Mouse (Mus musculus) liver, adult 2 months (tissue): ENCODE data around the gene Cklf. TPM values are rescaled to one million over a fixed set of nuclear protein-coding genes. Genes with fewer than 3 reads are reported as not detected.
"Not testable (repeated sequence)": the region's sequence is repeated elsewhere in the genome, so short reads cannot be mapped to it uniquely, and the experiment has no call there.

ENCODE experiments used
- DNase-seq: peaks from one replicate; pipeline ENCODE4 v3.0.0-alpha.2; 2011; ENCODE audit warnings: low read depth, low spot score; ENCODE audit errors: extremely low read depth
- H3K27ac ChIP-seq: fragments of 200-500 bp; replicated peaks from 2 replicates; pipeline ENCODE4 v1.5.1; 2012; ENCODE audit warnings: low read depth, mild to moderate bottlenecking, control low read depth, inconsistent platforms, low read length; ENCODE audit not compliant: insufficient read depth
- H3K27me3 ChIP-seq: fragments of 200-500 bp; 2 replicates; pipeline ENCODE4 v1.6.1; 2012; ENCODE audit warnings: mild to moderate bottlenecking, moderate library complexity, low read length, inconsistent platforms; ENCODE audit not compliant: control insufficient read depth, insufficient read depth
- H3K36me3 ChIP-seq: fragments of 200-500 bp; 2 replicates; pipeline ENCODE4 v1.6.1; 2012; ENCODE audit warnings: low read length, inconsistent platforms; ENCODE audit not compliant: control insufficient read depth, insufficient read depth
- H3K4me1 ChIP-seq: fragments of 200-500 bp; 2 replicates; pipeline ENCODE4 v1.6.1; 2011; ENCODE audit warnings: low read length; ENCODE audit not compliant: control insufficient read depth, insufficient read depth
- H3K4me3 ChIP-seq: fragments of 200-500 bp; 2 replicates; pipeline ENCODE4 v1.5.1; 2011; ENCODE audit warnings: low read depth, mild to moderate bottlenecking, control low read depth, low read length, moderate library complexity; ENCODE audit not compliant: insufficient read depth
- H3K79me2 ChIP-seq: fragments of 200-500 bp; 2 replicates; pipeline ENCODE4 v1.6.1; 2012; ENCODE audit warnings: inconsistent platforms, mild to moderate bottlenecking, low read length, moderate library complexity; ENCODE audit not compliant: control insufficient read depth, insufficient read depth
- H3K9ac ChIP-seq: fragments of 200-500 bp; 2 replicates; pipeline ENCODE4 v1.6.1; 2012; ENCODE audit warnings: low read depth, mild to moderate bottlenecking, control low read depth, inconsistent platforms, low read length
- CTCF ChIP-seq: fragments of 200-500 bp; IDR thresholded peaks from 2 replicates; pipeline ENCODE4 v1.5.1; 2011; ENCODE audit warnings: low read depth, low read length, control low read depth
- POLR2A ChIP-seq: fragments of 200-500 bp; IDR thresholded peaks from 2 replicates; pipeline ENCODE4 v1.6.1; 2011; ENCODE audit warnings: low read length, control low read depth; ENCODE audit not compliant: insufficient read depth; ENCODE audit errors: extremely low read depth
- WGBS: fragments of 180-500 bp; shearing (Covaris S2); methylation state at CpG from one replicate; pipeline ENCODE4 v1.1.7; 2018; 5-methylcytosine and 5-hydroxymethylcytosine counted together
- polyA plus RNA-seq: library from polyadenylated mRNA; depleted of rRNA; stranded (reverse); fragments of >200 nt; gene quantifications from 2 replicates; pipeline ENCODE4 v1.2.3, GENCODE M21; 2012
- total RNA-seq: library from RNA; depleted of rRNA; stranded (reverse); fragments of >200 nt; gene quantifications from 2 replicates; pipeline ENCODE4 v1.2.3, GENCODE M21; 2014

Cklf gene
- total and polyA plus RNA-seq, 2 experiments = 1.9 to 2.0 TPM

GRCm38 (mm10) chr8:104268368-104268767 lies 17.7 kb downstream of the Cklf start:
- no peak for DNase-seq
- H3K27me3 ChIP-seq = no peaks in the 10 kb centered on the region
- no peaks in the 10 kb centered on the region for H3K4me1 ChIP-seq
- no peaks in the 10 kb centered on the region for H3K36me3 ChIP-seq
- no peak overlapping the region for H3K9ac ChIP-seq
- H3K27ac ChIP-seq = no peak overlapping the region
- no peaks in the 10 kb centered on the region for H3K79me2 ChIP-seq
- no peak for TF ChIP-seq CTCF
- TF ChIP-seq POLR2A = no peak
- H3K4me3 ChIP-seq = no peak overlapping the region

GRCm38 (mm10) chr8:104268937-104269440 lies 18.3 kb downstream of the Cklf start:
- H3K79me2 ChIP-seq = no peaks in the 10 kb centered on the region
- H3K27me3 ChIP-seq = no peaks in the 10 kb centered on the region
- no peak overlapping the region for H3K9ac ChIP-seq
- no peak overlapping the region for H3K4me3 ChIP-seq
- no peaks in the 10 kb centered on the region for H3K4me1 ChIP-seq
- no peaks in the 10 kb centered on the region for H3K36me3 ChIP-seq
- no peak for TF ChIP-seq POLR2A
- no peak for TF ChIP-seq CTCF
- 89% methylated on average over 6 of the region's 6 CpGs for WGBS
- no peak overlapping the region for H3K27ac ChIP-seq
- DNase-seq = no peak

- not testable (repeated sequence) for DNase-seq, H3K4me1 ChIP-seq, H3K79me2 ChIP-seq, H3K27ac ChIP-seq, H3K9ac ChIP-seq, H3K27me3 ChIP-seq, H3K4me3 ChIP-seq, H3K36me3 ChIP-seq
- 89% methylated on average over 12 of the region's 12 CpGs for WGBS
Observed at GRCm38 (mm10) chr8:104293081-104293480, 42.4 kb downstream of the Cklf start, which contains the start of gene Cmtm2a. Cmtm2a (minus strand) TSS chr8:104293181.

DNA sequence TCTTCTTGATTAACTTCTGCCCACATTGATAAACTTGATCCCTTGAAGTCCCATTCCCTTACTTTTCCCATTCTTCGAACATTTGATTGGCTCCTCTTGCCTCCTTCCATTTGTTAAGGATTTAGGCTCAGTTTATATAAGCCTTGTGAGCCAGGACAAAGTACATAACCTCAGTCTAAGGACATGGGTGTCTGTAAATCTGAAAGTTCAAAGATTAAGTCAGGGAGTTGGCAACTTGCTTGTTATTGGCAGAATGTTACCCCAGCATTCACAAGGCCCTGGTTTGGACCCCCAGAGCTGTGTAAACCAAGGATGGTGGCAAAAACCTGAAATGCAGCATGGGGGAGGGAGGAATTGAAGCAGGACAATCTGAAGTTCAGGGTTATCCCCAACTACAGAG lies 43.7 kb downstream of the Cklf start:
- TF ChIP-seq CTCF (no peak), POLR2A (no peak)
- Histone ChIP-seq H3K4me1 (no peaks in the 10 kb centered on the region), H3K27me3 (no peaks in the 10 kb centered on the region), H3K9ac (no peak overlapping the region), H3K27ac (no peak overlapping the region), H3K4me3 (no peak overlapping the region), H3K79me2 (no peaks in the 10 kb centered on the region), H3K36me3 (no peaks in the 10 kb centered on the region)
- DNase-seq = peak; percentile 34
- WGBS = 84% methylated on average over 1 of the region's 1 CpGs

DNA sequence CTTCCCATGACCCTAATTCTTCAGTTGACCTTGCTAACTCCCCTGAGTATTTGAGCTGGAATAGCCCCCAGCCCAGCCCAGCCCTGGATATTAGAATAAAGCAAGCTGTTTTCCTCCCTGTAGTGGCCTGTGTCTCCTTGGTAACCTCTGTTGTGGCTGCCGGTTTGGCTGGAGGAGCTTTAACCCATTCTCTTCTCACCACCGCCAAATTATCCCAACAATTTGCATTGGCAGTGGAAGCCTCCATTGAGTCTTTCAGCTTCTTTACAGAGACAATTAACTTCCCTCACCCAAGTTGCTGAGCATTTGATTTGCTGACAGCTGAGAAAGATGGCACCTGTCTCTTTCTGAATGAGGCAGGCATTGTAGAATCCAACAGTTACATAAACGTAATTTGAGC lies 50.9 kb downstream of the Cklf start:
- not testable (repeated sequence) for H3K4me3 ChIP-seq, DNase-seq, H3K4me1 ChIP-seq, H3K9ac ChIP-seq, H3K27me3 ChIP-seq, H3K79me2 ChIP-seq, H3K36me3 ChIP-seq, H3K27ac ChIP-seq
- WGBS = 44% methylated on average over 3 of the region's 3 CpGs

DNA sequence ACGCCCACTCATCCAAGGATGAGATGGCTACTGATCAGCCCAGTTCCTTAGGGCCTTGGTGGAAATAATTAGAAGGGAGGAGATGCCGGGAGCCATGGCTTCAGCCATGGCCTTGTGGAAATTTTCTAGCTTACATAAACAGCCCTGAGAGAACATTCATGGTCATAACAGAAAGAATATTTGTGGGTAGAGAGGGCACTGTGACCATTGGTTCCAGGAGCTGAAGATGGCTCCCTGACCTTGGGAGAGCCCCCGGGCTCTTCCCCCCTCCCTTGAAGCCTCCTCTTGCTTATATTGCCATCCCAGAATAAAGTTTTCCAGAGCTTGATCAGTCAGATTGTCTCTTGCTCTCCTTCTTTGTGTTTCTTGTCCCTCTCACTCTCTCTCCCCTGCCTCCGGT lies 51.9 kb downstream of the Cklf start:
- not testable (repeated sequence) for H3K27ac ChIP-seq, H3K9ac ChIP-seq, H3K36me3 ChIP-seq, H3K4me3 ChIP-seq, DNase-seq, H3K4me1 ChIP-seq, H3K79me2 ChIP-seq, H3K27me3 ChIP-seq
- WGBS = 92% methylated on average over 4 of the region's 4 CpGs

DNA sequence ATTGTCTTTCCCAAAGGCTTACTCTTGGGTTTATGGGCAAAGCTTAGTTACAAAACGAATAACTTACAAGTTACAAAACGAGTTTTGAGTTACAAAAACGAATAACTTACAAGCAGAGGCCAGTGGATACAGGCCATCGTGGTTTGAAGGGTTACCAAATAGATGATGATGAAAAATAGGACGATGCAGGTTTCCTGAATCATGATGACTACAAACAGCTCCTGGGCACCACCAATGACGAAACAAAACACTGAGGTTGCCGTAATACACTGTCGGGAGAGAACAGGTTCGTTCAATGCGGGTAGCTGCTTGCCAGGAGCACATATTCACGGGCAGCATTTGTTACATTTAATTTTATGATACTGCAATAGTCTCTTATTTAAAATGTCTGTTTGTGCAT lies 54.3 kb downstream of the Cklf start:
- H3K4me1 ChIP-seq = no peaks in the 10 kb centered on the region
- WGBS = 82% methylated on average over 11 of the region's 11 CpGs
- no peaks in the 10 kb centered on the region for H3K27me3 ChIP-seq
- H3K79me2 ChIP-seq = no peaks in the 10 kb centered on the region
- DNase-seq = no peak
- TF ChIP-seq CTCF (no peak), POLR2A (no peak)
- no peak overlapping the region for H3K9ac ChIP-seq
- no peak overlapping the region for H3K27ac ChIP-seq
- H3K36me3 ChIP-seq = no peaks in the 10 kb centered on the region
- no peak overlapping the region for H3K4me3 ChIP-seq

GRCm38 (mm10) chr8:104308341-104308740 lies 57.7 kb downstream of the Cklf start:
- not testable (repeated sequence) for DNase-seq, H3K27me3 ChIP-seq, H3K4me3 ChIP-seq, H3K4me1 ChIP-seq, H3K36me3 ChIP-seq, H3K79me2 ChIP-seq, H3K27ac ChIP-seq, H3K9ac ChIP-seq
- WGBS = 46% methylated on average over 6 of the region's 6 CpGs

GRCm38 (mm10) chr8:104309441-104310155 lies 58.9 kb downstream of the Cklf start, which contains the start of the genes Gm45711 and Cmtm1:
Gm45711 (minus strand) TSS chr8:104310081.
Cmtm1 (minus strand) TSS chr8:104310145.
- 73% methylated on average over 36 of the region's 36 CpGs for WGBS
- H3K4me3 ChIP-seq, H3K4me1 ChIP-seq, H3K36me3 ChIP-seq, H3K79me2 ChIP-seq, H3K27me3 ChIP-seq, H3K9ac ChIP-seq, H3K27ac ChIP-seq: not testable (repeated sequence)
- peak; percentile 20 for DNase-seq
